Mouse (Mus musculus): Measurements from ENCODE around the gene Hoxa9.
A peak's percentile ranks its signal among the peaks of the same experiment; 100 is the strongest.

Hoxa9 gene

DNA sequence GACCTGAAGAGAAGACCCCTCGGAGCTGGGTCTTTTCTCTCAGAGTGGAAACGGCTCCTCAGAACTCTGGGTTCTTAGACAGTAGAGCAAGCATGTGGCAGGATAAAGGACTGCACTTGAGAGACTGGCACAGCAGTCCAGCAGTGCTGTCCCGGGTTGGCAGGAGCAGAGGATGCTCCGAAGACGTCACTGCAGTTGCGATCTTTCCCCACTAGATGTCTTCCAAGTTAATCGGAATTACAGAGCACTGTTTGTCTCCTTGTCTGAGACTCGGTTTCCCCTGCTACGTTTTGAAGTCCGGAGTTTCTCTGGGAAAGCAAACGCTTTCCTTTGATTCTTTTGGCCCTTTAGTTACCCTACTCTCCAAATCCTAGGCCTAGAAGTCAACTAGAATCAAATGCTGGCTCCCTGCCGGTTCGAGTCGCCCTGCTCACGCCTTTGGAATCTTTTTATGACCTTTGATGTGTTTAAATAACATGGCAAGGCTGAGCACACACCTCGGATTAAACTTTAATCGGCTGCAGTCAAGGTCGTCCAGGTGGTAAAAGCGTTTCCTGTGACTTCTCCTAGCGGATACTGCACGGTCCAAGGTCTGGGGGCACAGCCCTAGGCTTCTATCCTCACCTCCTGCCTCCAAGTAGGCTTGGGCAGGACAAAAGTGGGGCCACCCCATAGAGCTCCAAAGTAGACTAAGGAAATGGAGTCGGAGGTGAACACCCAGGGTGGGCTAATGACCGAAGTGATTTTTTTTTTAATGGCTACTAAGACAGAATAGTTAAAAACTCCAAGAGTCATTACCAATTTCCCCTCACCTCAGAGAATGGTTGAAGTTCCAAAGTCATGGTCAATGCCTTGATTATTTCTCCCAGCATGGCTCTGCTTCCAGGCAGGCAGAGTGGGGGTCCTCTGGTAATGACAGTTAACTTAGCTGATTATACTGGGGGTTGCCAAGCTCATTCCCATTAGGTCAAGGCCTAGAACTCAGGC is 39.9 kb upstream of the Hoxa9 start:
- Histone ChIP-seq H3K27me3 (ENCODE audit: insufficient read depth, low read length) (peaks cover 95% of the 10 kb centered on the region), H3K4me1 (replicated peaks; ENCODE audit: low read depth, low read length) (peaks cover 60% of the 10 kb centered on the region)
- TF ChIP-seq POU5F1 (IDR thresholded peaks at IDR 0.05; ENCODE audit: borderline replicate concordance, low read length) (no peak), CTCF (conservative IDR thresholded peaks at IDR 0.05; ENCODE audit: low read length) (peak; percentile 73)

DNA sequence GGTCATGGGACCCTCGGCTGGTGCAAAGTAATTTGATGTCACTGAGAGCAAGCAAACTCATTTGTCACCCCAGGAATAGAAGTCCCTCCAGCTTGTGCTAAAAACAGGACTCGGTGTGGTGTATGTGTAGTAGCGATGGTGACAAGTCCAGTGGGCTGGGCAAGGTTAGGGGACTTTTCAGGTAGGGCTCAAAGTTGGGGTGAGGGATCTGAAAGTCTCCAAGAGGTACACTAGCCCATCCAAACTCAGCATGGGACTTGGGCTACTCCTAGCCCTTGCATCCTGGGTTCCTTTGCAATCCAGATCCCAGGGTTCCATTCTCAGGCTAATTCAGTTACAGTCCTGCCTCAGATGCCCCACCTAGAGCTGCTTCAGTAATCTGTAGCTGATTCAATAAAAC is 37.9 kb upstream of the Hoxa9 start:
- Histone ChIP-seq H3K36me3 (ENCODE audit: insufficient read depth, low read length) (no peaks in the 10 kb centered on the region), H3K27me3 (ENCODE audit: insufficient read depth, low read length) (peaks cover 95% of the 10 kb centered on the region), H3K4me1 (replicated peaks; ENCODE audit: low read depth, low read length) (peaks cover 55% of the 10 kb centered on the region), H3K9me3 (ENCODE audit: low read length) (no peaks in the 10 kb centered on the region), H3K4me3 (replicated peaks; ENCODE audit: low read length) (no peak overlapping the region)
- TF ChIP-seq NANOG (IDR thresholded peaks at IDR 0.05; ENCODE audit: borderline replicate concordance, low read length) (no peak), CTCF (conservative IDR thresholded peaks at IDR 0.05; ENCODE audit: low read length) (no peak), POU5F1 (IDR thresholded peaks at IDR 0.05; ENCODE audit: borderline replicate concordance, low read length) (no peak)

More for the DNA sequence above, 39.9 kb upstream of the Hoxa9 start:
- Histone ChIP-seq H3K9me3 (ENCODE audit: low read length) (no peaks in the 10 kb centered on the region), H3K36me3 (ENCODE audit: insufficient read depth, low read length) (no peaks in the 10 kb centered on the region), H3K4me3 (replicated peaks; ENCODE audit: low read length) (no peak overlapping the region)

DNA sequence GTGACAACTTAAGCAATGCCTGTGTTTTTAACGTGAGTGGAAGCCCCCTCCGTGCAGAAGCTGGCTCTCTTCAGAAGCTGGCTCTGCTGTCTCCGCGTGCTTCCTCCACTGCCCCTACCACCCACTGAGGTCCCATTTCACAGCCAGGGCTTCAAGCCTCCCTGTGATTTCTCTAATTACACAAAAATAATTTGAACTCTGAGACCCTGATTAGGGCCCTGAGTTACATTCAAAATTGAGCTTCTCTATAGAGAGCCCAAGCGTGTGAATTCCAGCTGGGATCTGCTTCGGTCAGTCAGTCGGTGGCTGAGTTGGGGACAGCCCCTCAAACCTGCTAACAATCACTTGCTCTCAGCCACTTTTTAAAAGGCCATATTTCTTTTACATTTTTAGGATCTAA is 37.5 kb upstream of the Hoxa9 start:
- H3K36me3 ChIP-seq (ENCODE audit: insufficient read depth, low read length): no peaks in the 10 kb centered on the region
- H3K4me1 ChIP-seq (replicated peaks; ENCODE audit: low read depth, low read length): peaks cover 51% of the 10 kb centered on the region
- H3K9me3 ChIP-seq (ENCODE audit: low read length): no peaks in the 10 kb centered on the region
- TF ChIP-seq NANOG (IDR thresholded peaks at IDR 0.05; ENCODE audit: borderline replicate concordance, low read length) (no peak), POU5F1 (IDR thresholded peaks at IDR 0.05; ENCODE audit: borderline replicate concordance, low read length) (no peak), CTCF (conservative IDR thresholded peaks at IDR 0.05; ENCODE audit: low read length) (no peak)
- H3K27me3 ChIP-seq (ENCODE audit: insufficient read depth, low read length): peaks cover 95% of the 10 kb centered on the region
- H3K4me3 ChIP-seq (replicated peaks; ENCODE audit: low read length): no peak overlapping the region

DNA sequence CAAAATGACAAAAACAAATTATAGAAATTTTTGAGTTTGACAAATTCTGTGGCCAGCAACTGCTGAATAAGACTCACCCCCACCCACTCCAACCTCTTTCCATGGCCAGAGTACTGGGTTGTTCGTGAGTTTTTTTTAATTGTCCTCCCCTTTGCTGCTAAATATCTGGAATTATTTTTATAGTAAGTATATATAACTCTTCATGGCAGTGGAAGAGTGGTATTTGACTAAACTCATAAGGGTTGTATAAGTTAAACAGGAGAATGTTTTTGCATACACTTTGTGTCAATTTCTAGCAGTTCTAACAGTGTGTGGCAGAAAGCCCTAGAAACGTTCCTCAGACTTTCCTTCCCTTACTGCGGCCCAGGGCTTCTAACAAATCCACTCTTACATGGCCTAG is 36.8 kb upstream of the Hoxa9 start:
- H3K36me3 ChIP-seq (ENCODE audit: insufficient read depth, low read length): no peaks in the 10 kb centered on the region
- no peak overlapping the region for H3K4me3 ChIP-seq (replicated peaks; ENCODE audit: low read length)
- H3K4me1 ChIP-seq (replicated peaks; ENCODE audit: low read depth, low read length): peaks cover 52% of the 10 kb centered on the region
- no peaks in the 10 kb centered on the region for H3K9me3 ChIP-seq (ENCODE audit: low read length)
- H3K27me3 ChIP-seq (ENCODE audit: insufficient read depth, low read length): peaks cover 95% of the 10 kb centered on the region
- TF ChIP-seq CTCF (conservative IDR thresholded peaks at IDR 0.05; ENCODE audit: low read length): no peak
- no peak for TF ChIP-seq POU5F1 (IDR thresholded peaks at IDR 0.05; ENCODE audit: borderline replicate concordance, low read length)
- no peak for TF ChIP-seq NANOG (IDR thresholded peaks at IDR 0.05; ENCODE audit: borderline replicate concordance, low read length)

DNA sequence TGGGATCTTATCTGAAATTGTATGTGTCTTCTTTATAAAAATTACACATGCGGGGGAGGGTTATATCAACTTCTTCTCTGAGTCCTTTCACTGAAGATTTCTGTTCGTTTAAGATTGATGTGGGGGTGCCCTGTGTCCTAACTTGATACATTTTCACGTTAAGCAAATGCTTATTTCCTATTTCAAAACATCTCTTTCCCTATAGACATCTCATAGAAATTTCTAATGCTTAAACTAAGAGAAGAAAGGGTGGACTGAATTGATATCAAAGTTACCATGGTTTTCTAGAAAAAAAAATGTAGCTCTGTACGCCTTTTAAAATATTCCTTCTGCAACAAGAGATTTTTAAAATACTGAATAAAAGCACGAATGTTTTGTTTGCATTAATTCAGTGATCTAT is 36.3 kb upstream of the Hoxa9 start:
- Histone ChIP-seq H3K4me1 (replicated peaks; ENCODE audit: low read depth, low read length) (peaks cover 57% of the 10 kb centered on the region), H3K27me3 (ENCODE audit: insufficient read depth, low read length) (peaks cover 95% of the 10 kb centered on the region), H3K36me3 (ENCODE audit: insufficient read depth, low read length) (no peaks in the 10 kb centered on the region), H3K9me3 (ENCODE audit: low read length) (no peaks in the 10 kb centered on the region), H3K4me3 (replicated peaks; ENCODE audit: low read length) (no peak overlapping the region)
- TF ChIP-seq CTCF (conservative IDR thresholded peaks at IDR 0.05; ENCODE audit: low read length) (no peak), POU5F1 (IDR thresholded peaks at IDR 0.05; ENCODE audit: borderline replicate concordance, low read length) (no peak), NANOG (IDR thresholded peaks at IDR 0.05; ENCODE audit: borderline replicate concordance, low read length) (no peak)

DNA sequence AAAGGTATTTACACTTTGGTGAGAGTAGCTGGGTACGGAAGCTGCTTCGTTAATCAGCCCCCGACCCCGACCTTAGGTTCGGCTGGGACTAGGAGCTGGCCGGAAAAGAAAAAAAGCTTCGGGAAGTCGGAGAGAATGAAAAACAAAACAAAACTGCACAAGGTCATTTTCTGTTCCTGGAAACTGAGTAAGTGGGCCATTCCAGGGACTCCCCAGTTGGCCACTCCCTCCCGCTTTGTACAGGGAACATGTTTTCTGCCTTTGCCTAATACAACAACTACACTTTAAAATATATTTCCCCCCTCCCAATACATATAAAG is 35.7 kb upstream of the Hoxa9 start:
- H3K4me1 ChIP-seq (replicated peaks; ENCODE audit: low read depth, low read length): peaks cover 58% of the 10 kb centered on the region
- no peaks in the 10 kb centered on the region for H3K9me3 ChIP-seq (ENCODE audit: low read length)
- no peak overlapping the region for H3K4me3 ChIP-seq (replicated peaks; ENCODE audit: low read length)
- no peaks in the 10 kb centered on the region for H3K36me3 ChIP-seq (ENCODE audit: insufficient read depth, low read length)
- TF ChIP-seq POU5F1 (IDR thresholded peaks at IDR 0.05; ENCODE audit: borderline replicate concordance, low read length): no peak
- no peak for TF ChIP-seq CTCF (conservative IDR thresholded peaks at IDR 0.05; ENCODE audit: low read length)
- TF ChIP-seq NANOG (IDR thresholded peaks at IDR 0.05; ENCODE audit: borderline replicate concordance, low read length): no peak
- H3K27me3 ChIP-seq (ENCODE audit: insufficient read depth, low read length): peaks cover 97% of the 10 kb centered on the region

DNA sequence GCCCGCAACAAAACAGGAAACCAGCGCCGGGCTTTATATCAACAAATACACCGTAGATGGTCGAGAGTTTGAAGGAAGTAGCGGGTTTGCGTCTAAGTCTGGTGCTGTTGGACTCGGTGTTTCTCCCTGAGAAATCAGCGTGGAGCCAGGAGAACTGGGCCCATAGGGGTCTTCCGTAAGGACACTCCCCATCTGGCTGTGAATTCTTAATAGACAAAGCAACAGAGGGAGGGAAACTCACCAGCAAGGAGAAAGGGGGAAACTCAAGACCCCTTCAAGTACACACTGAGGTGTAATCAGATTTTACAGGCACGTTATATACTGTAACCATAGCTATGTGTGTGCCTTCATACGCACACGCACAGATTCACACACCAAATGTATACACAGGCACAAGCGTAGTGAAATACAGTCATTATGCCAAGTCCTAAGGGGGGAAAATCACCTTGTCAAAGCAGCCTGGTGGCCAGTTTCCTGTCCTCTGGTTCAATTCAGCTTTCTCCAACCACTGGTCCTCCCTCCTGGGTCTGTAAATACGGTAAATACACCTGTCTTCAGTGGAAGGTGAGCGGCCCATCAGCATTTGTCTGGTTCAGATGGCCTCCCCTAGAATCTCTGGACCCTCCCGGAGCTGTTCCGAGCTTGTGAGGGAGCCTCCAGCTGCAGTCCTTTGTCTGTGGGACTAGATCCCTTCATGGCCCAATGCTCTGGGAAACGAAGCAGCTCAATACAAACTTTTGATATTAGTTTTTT is 35.2 kb upstream of the Hoxa9 start:
- H3K36me3 ChIP-seq (ENCODE audit: insufficient read depth, low read length): no peaks in the 10 kb centered on the region
- no peaks in the 10 kb centered on the region for H3K9me3 ChIP-seq (ENCODE audit: low read length)
- H3K4me1 ChIP-seq (replicated peaks; ENCODE audit: low read depth, low read length): peaks cover 60% of the 10 kb centered on the region
- H3K4me3 ChIP-seq (replicated peaks; ENCODE audit: low read length): no peak overlapping the region
- H3K27me3 ChIP-seq (ENCODE audit: insufficient read depth, low read length): peaks cover 97% of the 10 kb centered on the region
- no peak for TF ChIP-seq CTCF (conservative IDR thresholded peaks at IDR 0.05; ENCODE audit: low read length)
- TF ChIP-seq NANOG (IDR thresholded peaks at IDR 0.05; ENCODE audit: borderline replicate concordance, low read length): no peak
- TF ChIP-seq POU5F1 (IDR thresholded peaks at IDR 0.05; ENCODE audit: borderline replicate concordance, low read length): no peak

DNA sequence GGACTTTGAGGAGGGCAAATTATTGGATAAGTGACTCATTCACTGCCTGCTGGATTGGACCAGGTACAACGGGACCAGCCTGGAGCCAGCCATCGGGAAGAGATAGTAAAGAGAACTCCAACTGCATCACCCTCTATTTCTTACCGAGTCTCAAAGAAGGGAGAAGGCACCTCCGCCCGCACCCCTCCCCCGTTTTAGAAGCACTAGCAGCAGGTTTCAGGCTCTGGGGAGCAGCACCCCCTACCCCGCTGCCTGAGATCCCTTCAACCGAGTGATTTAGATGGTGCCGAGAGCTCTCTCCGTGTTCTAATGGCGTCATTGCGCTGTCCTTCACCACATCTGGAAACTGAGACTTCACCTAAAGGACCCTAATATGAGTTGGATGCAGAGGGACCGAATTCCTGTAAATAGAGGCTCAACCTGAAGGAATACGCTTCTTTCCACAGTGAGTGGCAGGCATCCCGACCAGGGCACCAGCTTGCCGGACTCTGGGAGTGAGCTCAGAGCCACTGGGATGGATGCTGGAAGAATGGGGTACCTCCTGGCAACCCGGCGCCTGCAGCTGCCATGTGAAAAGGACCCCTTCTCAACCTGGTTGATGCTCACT is 34.5 kb upstream of the Hoxa9 start:
- peaks cover 55% of the 10 kb centered on the region for H3K4me1 ChIP-seq (replicated peaks; ENCODE audit: low read depth, low read length)
- no peaks in the 10 kb centered on the region for H3K36me3 ChIP-seq (ENCODE audit: insufficient read depth, low read length)
- H3K27me3 ChIP-seq (ENCODE audit: insufficient read depth, low read length): peaks cover 94% of the 10 kb centered on the region
- no peak for TF ChIP-seq CTCF (conservative IDR thresholded peaks at IDR 0.05; ENCODE audit: low read length)
- no peak for TF ChIP-seq POU5F1 (IDR thresholded peaks at IDR 0.05; ENCODE audit: borderline replicate concordance, low read length)
- TF ChIP-seq NANOG (IDR thresholded peaks at IDR 0.05; ENCODE audit: borderline replicate concordance, low read length): no peak
- H3K4me3 ChIP-seq (replicated peaks; ENCODE audit: low read length): no peak overlapping the region
- no peaks in the 10 kb centered on the region for H3K9me3 ChIP-seq (ENCODE audit: low read length)
